Mouse (Mus musculus): ENCODE results near the gene Grin2a. TPM values are rescaled to one million over a fixed set of nuclear protein-coding genes. Genes with fewer than 3 reads are reported as not detected.

Grin2a gene
- polyA plus RNA-seq, 1 experiment from 2014 or later, result 0.33 TPM

GRCm38 (mm10) chr16:9735365-9736080 is 259.8 kb downstream of the Grin2a start:
- no peak overlapping the region for H3K4me2 ChIP-seq
- 91% methylated on average over 8 of the region's 8 CpGs for WGBS
- ATAC-seq (ENCODE audit: low FRiP score), result no peak

GRCm38 (mm10) chr16:9727603-9728002 is 267.8 kb downstream of the Grin2a start:
- H3K4me2 ChIP-seq, result no peak overlapping the region
- no peak overlapping the region for H3K27ac ChIP-seq (ENCODE audit: low read depth, low read length)
- H3K27me3 ChIP-seq (ENCODE audit: control insufficient read depth, insufficient read depth, low read length), result no peaks in the 10 kb centered on the region
- no peak overlapping the region for H3K4me3 ChIP-seq (ENCODE audit: low read depth, low read length)
- no peaks in the 10 kb centered on the region for H3K4me1 ChIP-seq (ENCODE audit: control insufficient read depth, insufficient read depth, low read length)
- H3K9ac ChIP-seq (ENCODE audit: low read length), result no peak overlapping the region
- no peaks in the 10 kb centered on the region for H3K36me3 ChIP-seq (ENCODE audit: control insufficient read depth, insufficient read depth, low read length)
- WGBS, result 89% methylated on average over 5 of the region's 5 CpGs
- ATAC-seq (ENCODE audit: low FRiP score), result no peak
- no peaks in the 10 kb centered on the region for H3K9me3 ChIP-seq (ENCODE audit: control insufficient read depth, low read length)
- no peak for DNase-seq (ENCODE audit: low spot score, missing footprints)

More at GRCm38 (mm10) chr16:9735365-9736080, 259.8 kb downstream of the Grin2a start:
- Histone ChIP-seq H3K9ac (ENCODE audit: low read length) (no peak overlapping the region), H3K4me1 (ENCODE audit: control insufficient read depth, insufficient read depth, low read length) (no peaks in the 10 kb centered on the region), H3K4me3 (ENCODE audit: low read depth, low read length) (no peak overlapping the region), H3K36me3 (ENCODE audit: control insufficient read depth, insufficient read depth, low read length) (no peaks in the 10 kb centered on the region), H3K27ac (ENCODE audit: low read depth, low read length) (no peak overlapping the region), H3K27me3 (ENCODE audit: control insufficient read depth, insufficient read depth, low read length) (no peaks in the 10 kb centered on the region), H3K9me3 (ENCODE audit: control insufficient read depth, low read length) (no peaks in the 10 kb centered on the region)
- no peak for DNase-seq (ENCODE audit: low spot score, missing footprints)

- H3K27me3 ChIP-seq (ENCODE audit: control insufficient read depth, insufficient read depth, low read length), result no peaks in the 10 kb centered on the region
- H3K4me3 ChIP-seq (ENCODE audit: low read depth, low read length), result no peak overlapping the region
- H3K36me3 ChIP-seq (ENCODE audit: control insufficient read depth, insufficient read depth, low read length), result no peaks in the 10 kb centered on the region
- DNase-seq (ENCODE audit: low spot score, missing footprints) (no peak), ATAC-seq (ENCODE audit: low FRiP score) (no peak)
- H3K9me3 ChIP-seq (ENCODE audit: control insufficient read depth, low read length), result no peaks in the 10 kb centered on the region
- H3K9ac ChIP-seq (ENCODE audit: low read length), result no peak overlapping the region
- no peak overlapping the region for H3K27ac ChIP-seq (ENCODE audit: low read depth, low read length)
- H3K4me2 ChIP-seq, result no peak overlapping the region
- H3K4me1 ChIP-seq (ENCODE audit: control insufficient read depth, insufficient read depth, low read length), result no peaks in the 10 kb centered on the region
- 87% methylated on average over 7 of the region's 7 CpGs for WGBS
Observed at GRCm38 (mm10) chr16:9725578-9726113, 269.7 kb downstream of the Grin2a start.

GRCm38 (mm10) chr16:9711398-9711797 is 284.0 kb downstream of the Grin2a start:
- 90% methylated on average over 2 of the region's 2 CpGs for WGBS
- H3K9ac ChIP-seq (ENCODE audit: low read length), result no peak overlapping the region

GRCm38 (mm10) chr16:9709921-9710320 is 285.4 kb downstream of the Grin2a start:
- Histone ChIP-seq H3K27me3 (ENCODE audit: control insufficient read depth, insufficient read depth, low read length) (no peaks in the 10 kb centered on the region), H3K9ac (ENCODE audit: low read length) (no peak overlapping the region), H3K4me3 (ENCODE audit: low read depth, low read length) (no peak overlapping the region), H3K4me2 (no peak overlapping the region), H3K9me3 (ENCODE audit: control insufficient read depth, low read length) (no peaks in the 10 kb centered on the region), H3K4me1 (ENCODE audit: control insufficient read depth, insufficient read depth, low read length) (no peaks in the 10 kb centered on the region), H3K27ac (ENCODE audit: low read depth, low read length) (no peak overlapping the region), H3K36me3 (ENCODE audit: control insufficient read depth, insufficient read depth, low read length) (no peaks in the 10 kb centered on the region)
- ATAC-seq (ENCODE audit: low FRiP score), result no peak
- WGBS, result 72% methylated on average over 2 of the region's 2 CpGs
- no peak for DNase-seq (ENCODE audit: low spot score, missing footprints)

More at GRCm38 (mm10) chr16:9711398-9711797, 284.0 kb downstream of the Grin2a start:
- Histone ChIP-seq H3K9me3 (ENCODE audit: control insufficient read depth, low read length) (no peaks in the 10 kb centered on the region), H3K27ac (ENCODE audit: low read depth, low read length) (no peak overlapping the region), H3K4me3 (ENCODE audit: low read depth, low read length) (no peak overlapping the region), H3K27me3 (ENCODE audit: control insufficient read depth, insufficient read depth, low read length) (no peaks in the 10 kb centered on the region), H3K4me1 (ENCODE audit: control insufficient read depth, insufficient read depth, low read length) (no peaks in the 10 kb centered on the region), H3K4me2 (no peak overlapping the region), H3K36me3 (ENCODE audit: control insufficient read depth, insufficient read depth, low read length) (no peaks in the 10 kb centered on the region)
- no peak for ATAC-seq (ENCODE audit: low FRiP score)
- DNase-seq (ENCODE audit: low spot score, missing footprints), result no peak

- Histone ChIP-seq H3K4me2 (no peak overlapping the region), H3K27ac (ENCODE audit: low read depth, low read length) (no peak overlapping the region), H3K4me3 (ENCODE audit: low read depth, low read length) (no peak overlapping the region), H3K9me3 (ENCODE audit: control insufficient read depth, low read length) (no peaks in the 10 kb centered on the region), H3K36me3 (ENCODE audit: control insufficient read depth, insufficient read depth, low read length) (no peaks in the 10 kb centered on the region), H3K27me3 (ENCODE audit: control insufficient read depth, insufficient read depth, low read length) (no peaks in the 10 kb centered on the region), H3K4me1 (ENCODE audit: control insufficient read depth, insufficient read depth, low read length) (no peaks in the 10 kb centered on the region), H3K9ac (ENCODE audit: low read length) (no peak overlapping the region)
- ATAC-seq (ENCODE audit: low FRiP score) (no peak), DNase-seq (ENCODE audit: low spot score, missing footprints) (no peak)
- 62% methylated on average over 2 of the region's 2 CpGs for WGBS
Observed at GRCm38 (mm10) chr16:9697141-9697540, 298.2 kb downstream of the Grin2a start.

- Histone ChIP-seq H3K4me3 (ENCODE audit: low read depth, low read length) (no peak overlapping the region), H3K36me3 (ENCODE audit: control insufficient read depth, insufficient read depth, low read length) (no peaks in the 10 kb centered on the region), H3K4me1 (ENCODE audit: control insufficient read depth, insufficient read depth, low read length) (no peaks in the 10 kb centered on the region), H3K9ac (ENCODE audit: low read length) (no peak overlapping the region), H3K27ac (ENCODE audit: low read depth, low read length) (no peak overlapping the region), H3K27me3 (ENCODE audit: control insufficient read depth, insufficient read depth, low read length) (no peaks in the 10 kb centered on the region), H3K4me2 (no peak overlapping the region), H3K9me3 (ENCODE audit: control insufficient read depth, low read length) (no peaks in the 10 kb centered on the region)
- ATAC-seq (ENCODE audit: low FRiP score), result no peak
- no peak for DNase-seq (ENCODE audit: low spot score, missing footprints)
- WGBS, result 68% methylated on average over 4 of the region's 4 CpGs
Observed at GRCm38 (mm10) chr16:9694081-9694480, 301.3 kb downstream of the Grin2a start.

- H3K36me3 ChIP-seq (ENCODE audit: control insufficient read depth, insufficient read depth, low read length), result no peaks in the 10 kb centered on the region
- H3K27ac ChIP-seq (ENCODE audit: low read depth, low read length), result no peak overlapping the region
- H3K9me3 ChIP-seq (ENCODE audit: control insufficient read depth, low read length), result no peaks in the 10 kb centered on the region
- no peak overlapping the region for H3K4me2 ChIP-seq
- no peaks in the 10 kb centered on the region for H3K27me3 ChIP-seq (ENCODE audit: control insufficient read depth, insufficient read depth, low read length)
- no peak overlapping the region for H3K4me3 ChIP-seq (ENCODE audit: low read depth, low read length)
- H3K9ac ChIP-seq (ENCODE audit: low read length), result no peak overlapping the region
- whole genome bisulfite sequencing, result 18% methylated on average over 1 of the region's 1 CpGs
- DNase-seq (ENCODE audit: low spot score, missing footprints) (no peak), ATAC-seq (ENCODE audit: low FRiP score) (no peak)
- no peaks in the 10 kb centered on the region for H3K4me1 ChIP-seq (ENCODE audit: control insufficient read depth, insufficient read depth, low read length)
Observed at GRCm38 (mm10) chr16:9688523-9689140, 306.7 kb downstream of the Grin2a start.

GRCm38 (mm10) chr16:9680572-9680971 is 314.8 kb downstream of the Grin2a start:
- H3K9me3 ChIP-seq (ENCODE audit: control insufficient read depth, low read length), result no peaks in the 10 kb centered on the region
- 88% methylated on average over 4 of the region's 4 CpGs for WGBS
- no peak overlapping the region for H3K4me2 ChIP-seq
- H3K27me3 ChIP-seq (ENCODE audit: control insufficient read depth, insufficient read depth, low read length), result no peaks in the 10 kb centered on the region
- no peaks in the 10 kb centered on the region for H3K36me3 ChIP-seq (ENCODE audit: control insufficient read depth, insufficient read depth, low read length)
- H3K9ac ChIP-seq (ENCODE audit: low read length), result no peak overlapping the region
- no peaks in the 10 kb centered on the region for H3K4me1 ChIP-seq (ENCODE audit: control insufficient read depth, insufficient read depth, low read length)
- H3K4me3 ChIP-seq (ENCODE audit: low read depth, low read length), result no peak overlapping the region
- no peak overlapping the region for H3K27ac ChIP-seq (ENCODE audit: low read depth, low read length)
- DNase-seq (ENCODE audit: low spot score, missing footprints) (no peak), ATAC-seq (ENCODE audit: low FRiP score) (no peak)
